Mouse (Mus musculus): ENCODE measurements around the gene Wfdc12.

GRCm38 (mm10) chr2:164142021-164142420 lies 48.4 kb downstream of the Wfdc12 start:
- TF ChIP-seq CTCF (IDR thresholded peaks at IDR 0.05; ENCODE audit: low read depth, low read length), result no peak
- no peak for TF ChIP-seq POLR2A (IDR thresholded peaks at IDR 0.05; ENCODE audit: extremely low read depth, insufficient read depth, low read length)
